Mouse (Mus musculus) myocyte (in vitro differentiated cells): ENCODE results near the gene Lrrc2.

Experiments
- MAX ChIP-seq: IDR thresholded peaks from one replicate; pipeline ENCODE4 v1.6.1; 2011; ENCODE audit warnings: low read depth, mild to moderate bottlenecking, control low read depth
- MYOD1 ChIP-seq, 3 experiments: IDR thresholded peaks; one replicate each; pipeline ENCODE4 v1.6.1; 2011; ENCODE audit warnings: control low read depth in 2 of 3, low read depth in 2 of 3, mild to moderate bottlenecking in 2 of 3, moderate library complexity in 1 of 3; ENCODE audit not compliant: insufficient read length in 2 of 3, control insufficient read depth in 1 of 3
- POLR2A ChIP-seq: IDR thresholded peaks from one replicate; pipeline ENCODE4 v1.6.1; 2011; ENCODE audit warnings: low read depth, mild to moderate bottlenecking, control low read depth, moderate library complexity; ENCODE audit not compliant: insufficient read length
- POLR2AphosphoS2 ChIP-seq: IDR thresholded peaks from one replicate; pipeline ENCODE4 v1.6.1; 2011; ENCODE audit warnings: low read depth, control low read depth; ENCODE audit not compliant: insufficient read length
- REST ChIP-seq: IDR thresholded peaks from one replicate; pipeline ENCODE4 v1.6.1; 2011; ENCODE audit warnings: mild to moderate bottlenecking, control low read depth, moderate library complexity; ENCODE audit not compliant: insufficient read depth, insufficient read length

- TF ChIP-seq REST (no peak), POLR2AphosphoS2 (no peak), POLR2A (no peak), MAX (no peak), MYOD1 (IDR thresholded peaks at IDR 0.05; ENCODE audit: control insufficient read depth in 1 of 3, insufficient read length in 2 of 3, low read depth in 2 of 3) (no peak)
Measured at GRCm38 (mm10) chr9:110908631-110909016, 42.7 kb upstream of the Lrrc2 start.
